Mouse (Mus musculus) heart, embryonic 14.5 days (tissue): Measurements from ENCODE around the gene Rad21l. TPM values are rescaled to one million over a fixed set of nuclear protein-coding genes. Genes with fewer than 3 reads are reported as not detected.

Source experiments
- ATAC-seq: fragments of 200-750 bp; cut with Nextera tagmentation; 2 replicates; pipeline ENCODE4 v1.8.0; 2017; ENCODE audit warnings: low read depth, moderate TSS enrichment; ENCODE audit not compliant: insufficient number of reproducible peaks, insufficient read depth, low FRiP score
- H3K27ac ChIP-seq, 2 experiments: fragments of 200-500 bp in 1 of 2; fragments of 300-500 bp in 1 of 2; sonication (generic) in 1 of 2; replicated peaks in 1 of 2; 2 replicates each; pipeline ENCODE4 v1.5.1; 2012 to 2014; ENCODE audit warnings: low read depth in 2 of 2, low read length in 2 of 2, control low read depth in 1 of 2, mild to moderate bottlenecking in 1 of 2, mixed read lengths in 1 of 2; ENCODE audit not compliant: control insufficient read depth in 1 of 2, insufficient read depth in 1 of 2
- H3K27me3 ChIP-seq: fragments of 300-500 bp; sonication (generic); 2 replicates; pipeline ENCODE4 v1.6.1; 2014; ENCODE audit warnings: mild to moderate bottlenecking, low read length, control low read depth; ENCODE audit not compliant: control insufficient read depth, insufficient read depth
- H3K36me3 ChIP-seq: fragments of 300-500 bp; sonication (generic); 2 replicates; pipeline ENCODE4 v1.6.1; 2014; ENCODE audit warnings: mild to moderate bottlenecking, control low read depth, low read length, mixed read lengths; ENCODE audit not compliant: control insufficient read depth, insufficient read depth
- H3K4me1 ChIP-seq, 2 experiments: fragments of 200-500 bp in 1 of 2; fragments of 300-500 bp in 1 of 2; sonication (generic) in 1 of 2; 2 replicates each; pipeline ENCODE4 v1.6.1; 2012 to 2014; ENCODE audit warnings: low read length in 2 of 2, control low read depth in 1 of 2, mixed read lengths in 1 of 2; ENCODE audit not compliant: control insufficient read depth in 2 of 2, insufficient read depth in 2 of 2
- H3K4me2 ChIP-seq: fragments of 300-500 bp; sonication (generic); 2 replicates; pipeline ENCODE4 v1.6.1; 2014; ENCODE audit warnings: mild to moderate bottlenecking, low read length
- H3K4me3 ChIP-seq, 2 experiments: fragments of 200-500 bp in 1 of 2; fragments of 300-500 bp in 1 of 2; sonication (generic) in 1 of 2; 2 replicates each; pipeline ENCODE4 v1.5.1; 2012 to 2014; ENCODE audit warnings: low read length in 2 of 2, mild to moderate bottlenecking in 2 of 2, control low read depth in 1 of 2, low read depth in 1 of 2, moderate library complexity in 1 of 2; ENCODE audit not compliant: control insufficient read depth in 1 of 2, insufficient read depth in 1 of 2
- H3K9ac ChIP-seq: fragments of 300-500 bp; sonication (generic); 2 replicates; pipeline ENCODE4 v1.6.1; 2014; ENCODE audit warnings: mild to moderate bottlenecking, low read length
- H3K9me3 ChIP-seq: fragments of 300-500 bp; sonication (generic); 2 replicates; pipeline ENCODE4 v1.6.1; 2016; ENCODE audit warnings: low read length, control low read depth; ENCODE audit not compliant: control insufficient read depth
- WGBS: fragments of 180-500 bp; shearing (Covaris S2); extraction: QIAGEN DNeasy Blood & Tissue Kit; methylation state at CpG from one replicate; pipeline ENCODE4 v1.1.7; 2014; 5-methylcytosine and 5-hydroxymethylcytosine counted together
- polyA plus RNA-seq: library from polyadenylated mRNA; unstranded; fragments of >200 nt; fragmentation: Nextera tagmentation; extraction: Ambion mirVana; gene quantifications from 2 replicates; pipeline ENCODE4 v1.2.1, GENCODE M21; 2014

Gene Rad21l
- polyA plus RNA-seq, 1 experiment from 2014 or later: not detected

GRCm38 (mm10) chr2:151603630-151604029 lies 64.7 kb downstream of the Rad21l start:
- ATAC-seq: no peak
- Histone ChIP-seq H3K36me3 (no peaks in the 10 kb centered on the region), H3K27me3 (peaks cover 7% of the 10 kb centered on the region), H3K4me2 (no peak overlapping the region), H3K9me3 (no peaks in the 10 kb centered on the region), H3K4me1 (peaks cover 0 to 6% of the 10 kb centered on the region in 2 experiments; a peak in 3 of 4 replicates), H3K4me3 (no peak overlapping the region), H3K9ac (no peak overlapping the region), H3K27ac (no peak overlapping the region)
- 50% methylated on average over 4 of the region's 4 CpGs for WGBS

DNA sequence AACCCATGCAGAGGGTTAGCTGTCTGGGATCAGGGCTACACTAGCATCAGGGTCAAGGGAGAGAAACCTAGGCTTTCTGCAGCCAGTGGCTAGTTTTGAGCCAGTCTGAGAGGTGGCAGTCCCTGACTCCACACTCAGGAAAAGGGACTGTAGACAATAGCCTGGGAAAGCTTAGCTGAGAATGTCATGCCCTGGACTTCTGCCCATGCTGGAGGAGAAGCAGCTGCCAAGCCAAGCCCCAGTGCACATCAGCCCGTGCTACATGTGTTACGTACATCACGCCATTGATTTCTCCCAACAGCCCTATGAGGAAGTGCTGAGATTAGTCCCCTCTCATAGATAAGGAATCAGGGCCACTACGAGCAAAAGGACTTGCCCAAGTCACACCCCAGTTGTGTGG lies 66.2 kb downstream of the Rad21l start:
- Histone ChIP-seq H3K36me3 (no peaks in the 10 kb centered on the region), H3K27me3 (peaks cover 4% of the 10 kb centered on the region), H3K4me2 (no peak overlapping the region), H3K9me3 (no peaks in the 10 kb centered on the region), H3K4me3 (no peak overlapping the region), H3K4me1 (peaks cover 0 to 6% of the 10 kb centered on the region in 2 experiments; a peak in 3 of 4 replicates), H3K9ac (no peak overlapping the region), H3K27ac (no peak overlapping the region)
- no peak for ATAC-seq
- 35% methylated on average over 4 of the region's 4 CpGs for WGBS

- Histone ChIP-seq H3K27ac (no peak overlapping the region), H3K4me3 (no peak overlapping the region), H3K9ac (no peak overlapping the region), H3K4me2 (no peak overlapping the region), H3K27me3 (peaks cover 4% of the 10 kb centered on the region), H3K4me1 (no peaks in the 10 kb centered on the region), H3K36me3 (no peaks in the 10 kb centered on the region), H3K9me3 (no peaks in the 10 kb centered on the region)
- ATAC-seq: no peak
- 75% methylated on average over 2 of the region's 2 CpGs for WGBS
These were observed 70.3 kb downstream of the Rad21l start for GRCm38 (mm10) chr2:151598068-151598467.

Other genes with a start within 250 kb of the Rad21l start
- not detected in 2 replicates for gene 4921509C19Rik, start 192.4 kb downstream of the Rad21l start, polyA plus RNA-seq
- gene Nsfl1c, start 174.4 kb downstream of the Rad21l start, polyA plus RNA-seq: 149 and 150 TPM in 2 replicates
- gene Fkbp1a, start 126.0 kb downstream of the Rad21l start, polyA plus RNA-seq: 744 and 751 TPM in 2 replicates
- gene Sdcbp2, start 95.9 kb downstream of the Rad21l start, polyA plus RNA-seq: 3.2 and 3.6 TPM in 2 replicates
- gene Snph, start 35.9 kb downstream of the Rad21l start, polyA plus RNA-seq: 0.31 TPM in 2 replicates
- gene Tmem74b, start 33.5 kb upstream of the Rad21l start, polyA plus RNA-seq: 1.1 and 1.9 TPM in 2 replicates
- gene Psmf1, start 75.7 kb upstream of the Rad21l start, polyA plus RNA-seq: 30.9 and 33.7 TPM in 2 replicates
- not detected in 2 replicates for gene Rspo4, start 174.4 kb upstream of the Rad21l start, polyA plus RNA-seq
- 0.32 TPM in 1 of 2 replicates, not detected in the other for gene Angpt4, start 242.7 kb upstream of the Rad21l start, polyA plus RNA-seq